Mouse (Mus musculus) retina, embryonic 14.5 days (tissue): ENCODE measurements at regions not wholly inside any gene's neighbourhood (a gene's known extent, or its start where the extent isn't known, plus 50 kb on each side); places are given as distances from the start of the nearest gene placed in this dataset.
A peak's percentile ranks its signal among the peaks of the same experiment; 100 is the strongest.

ENCODE experiments used
- DNase-seq: peaks from one replicate; pipeline ENCODE4 v3.0.0-alpha.2; 2015; ENCODE audit warnings: low spot score

DNA sequence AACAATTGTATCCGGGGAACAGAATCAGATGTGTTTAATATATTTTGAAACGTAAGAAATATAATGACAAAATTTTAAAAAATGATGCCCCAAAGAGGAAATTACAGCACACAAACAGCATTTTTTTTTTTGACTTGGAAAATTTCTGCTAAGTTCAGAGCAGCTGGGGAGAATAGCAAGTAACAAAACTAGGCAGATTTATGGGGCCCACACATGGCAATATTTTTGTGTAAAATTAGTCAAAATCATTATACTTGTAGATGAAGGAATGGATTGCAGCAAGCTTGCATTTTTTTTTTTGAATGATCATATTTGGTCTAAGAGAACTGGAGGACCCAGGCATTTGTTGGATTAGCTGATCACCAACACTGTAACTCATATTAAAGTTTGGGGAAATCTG lies 189.4 kb downstream of the Map2k6 start:
- no peak for DNase-seq

DNA sequence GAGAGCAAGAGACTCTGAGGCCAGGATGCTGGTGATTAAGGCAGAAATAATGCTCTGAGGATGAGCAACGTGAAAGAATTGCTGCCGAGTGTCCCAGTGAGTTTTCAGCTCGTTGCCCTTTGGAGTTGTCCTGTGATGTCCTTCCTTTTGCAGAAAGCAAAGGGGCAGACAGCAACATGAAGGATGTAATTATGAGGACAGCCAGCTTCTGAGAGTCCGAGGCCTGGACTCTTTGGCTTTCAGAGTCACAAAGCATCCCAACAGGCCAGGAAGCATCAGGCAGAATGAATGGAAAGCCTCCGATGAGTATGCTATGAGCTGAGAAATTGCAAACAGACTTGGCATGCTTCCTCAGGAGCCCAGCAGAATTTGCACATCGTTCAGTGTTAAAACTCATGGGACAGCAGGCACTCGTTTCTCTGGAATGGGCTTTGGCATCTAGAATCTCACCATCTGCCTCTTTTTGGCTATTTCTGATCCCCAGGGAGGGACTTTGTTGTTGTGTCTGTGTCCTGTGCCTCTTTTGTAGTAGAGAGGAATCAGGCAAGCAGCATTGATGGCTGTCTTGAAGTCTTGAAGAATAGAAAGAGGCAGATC lies 196.4 kb downstream of the Map2k6 start:
- DNase-seq: no peak

GRCm38 (mm10) chr11:110605041-110605882 lies 206.3 kb downstream of the Map2k6 start:
- DNase-seq: no peak

- no peak for DNase-seq
Observed at GRCm38 (mm10) chr11:110609276-110609675, 210.4 kb downstream of the Map2k6 start.

GRCm38 (mm10) chr11:110610831-110611230 lies 211.9 kb downstream of the Map2k6 start:
- DNase-seq: no peak

DNA sequence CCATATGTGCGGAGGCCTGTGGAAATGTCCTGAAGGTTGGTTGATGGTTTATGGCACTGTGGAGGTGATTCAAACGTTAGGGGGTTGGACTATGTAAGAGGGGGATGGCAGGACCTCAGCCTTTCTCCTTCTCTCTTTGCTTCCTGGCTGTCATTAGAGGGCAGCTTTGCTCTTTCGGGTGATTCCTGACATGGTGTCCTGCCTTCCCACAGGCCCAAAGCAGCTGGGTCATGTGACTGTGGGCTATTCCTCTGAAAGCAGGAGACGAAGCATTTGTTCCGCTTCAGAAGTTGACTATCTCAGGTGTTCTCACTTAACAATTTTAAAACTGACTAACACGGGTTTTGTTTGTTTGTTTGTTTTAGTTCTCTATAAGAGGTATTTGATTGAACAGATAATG lies 233.1 kb downstream of the Map2k6 start:
- no peak for DNase-seq

- DNase-seq: no peak
Observed at GRCm38 (mm10) chr11:110633351-110633750, 234.4 kb downstream of the Map2k6 start.

DNA sequence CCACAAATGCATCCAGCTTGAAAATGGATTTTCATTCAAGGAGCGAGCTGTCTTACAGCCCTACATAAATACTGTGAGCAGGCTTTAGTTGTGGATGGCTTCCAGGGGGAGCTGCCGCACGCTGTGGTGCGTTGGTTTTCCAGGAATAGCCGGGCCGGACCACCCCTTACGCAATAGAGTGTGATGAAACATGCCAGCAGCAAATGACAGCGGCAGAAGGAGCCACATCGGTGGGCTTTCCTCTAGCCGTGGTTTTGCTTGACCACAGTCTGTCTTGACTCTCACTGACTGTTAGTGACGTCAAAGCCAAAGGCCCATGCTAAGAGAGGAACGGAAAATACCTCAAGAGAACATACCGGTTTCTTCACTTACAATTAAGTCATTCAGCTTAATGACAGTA lies 243.6 kb downstream of the Map2k6 start:
- no peak for DNase-seq

DNA sequence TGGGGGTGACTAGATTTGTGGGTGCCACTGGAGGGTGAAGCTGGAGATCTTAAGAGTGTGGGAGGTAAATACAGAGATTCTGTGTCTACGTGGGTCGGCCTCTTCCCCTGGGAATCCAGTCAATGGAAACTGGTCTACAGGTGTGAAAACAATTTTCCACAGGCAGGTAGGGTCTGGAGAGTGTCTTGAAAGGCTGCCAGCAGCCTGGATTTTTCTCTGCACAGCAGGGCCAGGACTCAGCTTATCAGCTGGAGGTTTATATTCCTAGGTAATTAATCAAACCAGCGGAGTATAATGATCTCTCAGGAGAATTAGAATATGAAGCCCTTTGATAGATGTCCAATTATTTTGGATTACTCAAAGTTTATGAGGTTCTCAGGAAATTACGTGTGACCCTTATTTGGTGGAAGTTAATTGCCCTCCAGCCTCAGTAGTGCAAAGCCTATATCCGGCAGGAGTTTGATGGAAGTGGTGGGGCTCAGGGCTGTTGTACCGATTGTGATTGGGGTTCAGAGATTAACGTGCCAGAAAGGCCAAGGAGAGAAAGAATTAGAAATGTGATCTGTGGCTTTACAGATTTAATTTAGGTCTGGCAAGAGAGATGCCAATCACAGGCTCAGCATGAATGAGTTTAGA lies 250.8 kb downstream of the Map2k6 start:
- DNase-seq: no peak

GRCm38 (mm10) chr11:110652068-110652467 lies 253.1 kb downstream of the Map2k6 start:
- no peak for DNase-seq

- DNase-seq: no peak
Observed at GRCm38 (mm10) chr11:110656524-110657156, 257.7 kb downstream of the Map2k6 start.

DNA sequence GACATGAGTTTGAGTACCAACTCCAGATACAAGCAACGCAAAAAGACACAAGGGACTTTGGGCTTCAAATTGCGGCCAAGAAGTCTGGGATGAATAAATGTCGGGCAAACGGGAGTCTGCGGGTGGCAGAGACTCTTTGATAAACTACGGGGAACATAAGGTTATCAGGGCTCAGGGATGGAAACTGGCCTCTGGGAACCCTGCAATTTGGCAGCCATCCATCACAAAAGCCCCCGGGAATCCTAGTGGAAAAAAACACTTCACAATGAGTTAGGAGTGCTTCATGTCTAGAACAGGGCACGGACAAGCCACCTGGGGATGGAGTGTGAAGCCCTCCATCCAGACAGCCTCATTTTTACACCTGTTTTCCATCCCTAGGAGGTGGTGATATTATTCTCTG lies 258.9 kb downstream of the Map2k6 start:
- no peak for DNase-seq

- no peak for DNase-seq
Observed at GRCm38 (mm10) chr11:110670626-110671508, 271.9 kb downstream of the Map2k6 start.

DNA sequence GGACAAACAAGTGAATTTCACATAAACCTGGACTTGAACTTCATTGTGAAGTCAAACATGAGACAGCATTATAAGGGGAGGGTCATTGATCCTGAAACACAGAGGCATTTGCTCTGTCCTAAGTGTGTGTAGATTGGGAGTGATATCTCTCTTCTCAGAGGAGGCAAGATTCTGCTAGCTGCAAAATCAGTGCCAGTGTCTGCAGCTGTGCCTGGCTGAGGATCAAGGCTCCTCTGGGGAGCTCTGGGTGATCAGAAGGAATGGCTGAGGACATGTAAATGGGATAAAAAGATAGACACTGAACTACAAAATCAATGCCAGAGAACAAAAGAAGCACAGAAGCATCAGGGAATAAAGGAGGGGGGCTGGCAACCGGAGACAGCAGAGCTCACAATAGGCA lies 274.0 kb downstream of the Map2k6 start:
- peak; percentile 7 for DNase-seq

DNA sequence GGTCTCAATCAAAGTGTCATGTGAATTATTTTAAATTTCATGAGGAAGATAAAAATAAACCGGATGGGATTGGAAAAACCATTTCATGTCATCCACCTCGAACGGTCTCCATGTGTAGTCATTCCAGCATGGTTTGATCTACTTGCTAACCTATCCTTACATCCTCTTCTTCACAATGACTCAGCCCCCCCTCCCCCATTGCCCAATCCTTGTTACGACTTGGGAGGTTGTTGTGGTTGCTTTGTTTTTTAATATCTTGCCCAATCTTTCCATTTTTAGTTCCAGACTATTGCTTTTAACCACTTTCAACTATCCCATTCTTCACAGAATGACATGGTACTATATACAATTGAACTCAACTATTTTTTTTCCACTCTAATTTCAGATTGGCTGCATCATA lies 275.0 kb upstream of the Kcnj16 start:
- no peak for DNase-seq

- DNase-seq: no peak
Observed at GRCm38 (mm10) chr11:110697067-110697466, 270.8 kb upstream of the Kcnj16 start.

DNA sequence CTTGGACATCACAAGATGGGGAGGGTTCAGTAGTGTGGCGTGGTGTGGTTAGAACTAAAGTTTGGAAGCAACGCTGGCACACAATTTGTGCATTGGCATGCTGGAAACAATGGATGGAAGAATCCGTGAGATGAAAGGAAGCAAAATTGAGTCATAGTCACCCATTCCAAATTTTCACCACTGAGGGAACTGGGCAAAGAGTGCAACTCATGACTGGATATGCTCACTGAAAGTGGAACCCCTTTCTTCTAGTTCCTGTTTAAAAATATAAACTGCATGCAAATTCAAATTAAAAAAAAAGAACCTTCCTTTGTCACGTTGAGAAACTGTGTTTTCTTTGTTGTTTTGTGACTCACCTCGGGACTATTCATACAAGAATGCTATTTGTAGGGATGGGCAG lies 269.5 kb upstream of the Kcnj16 start:
- DNase-seq: no peak

DNA sequence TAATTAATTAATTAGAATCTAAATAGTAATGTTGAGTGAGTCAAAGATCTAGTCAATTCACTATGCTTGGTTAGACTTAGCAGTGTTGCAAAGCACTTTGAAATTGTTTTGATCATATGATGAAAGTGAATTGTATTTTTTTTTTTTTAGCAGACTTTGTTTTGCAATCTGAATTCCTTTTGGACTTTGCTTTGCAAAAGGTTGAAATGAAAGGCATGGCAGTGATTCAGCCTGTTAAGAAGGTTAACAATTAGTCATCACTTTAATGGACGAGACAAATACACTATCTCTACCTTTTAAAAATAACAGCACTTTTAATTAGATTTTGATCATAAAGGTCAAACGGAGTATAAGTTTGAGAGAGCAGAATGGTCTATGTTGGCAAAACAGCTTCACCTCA lies 266.9 kb upstream of the Kcnj16 start:
- DNase-seq: no peak

DNA sequence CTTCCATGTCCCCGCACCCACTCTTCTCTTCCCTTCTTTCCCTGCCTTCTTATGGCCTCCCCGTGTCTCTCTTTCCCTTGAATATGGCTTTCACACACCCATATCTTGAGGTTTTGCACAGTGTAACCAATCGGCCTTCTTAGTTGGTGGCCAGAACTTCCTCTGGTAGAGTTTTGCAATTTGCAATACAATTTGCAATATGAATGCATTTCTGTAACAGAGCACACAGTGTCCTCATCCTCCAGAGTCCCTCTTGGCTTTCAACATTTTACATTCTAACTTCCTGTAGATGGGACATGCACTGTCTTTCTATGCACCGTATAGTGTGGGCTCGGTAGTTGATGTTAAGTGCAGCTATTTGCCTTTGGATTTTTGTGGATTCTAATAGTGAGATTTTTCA lies 265.7 kb upstream of the Kcnj16 start:
- no peak for DNase-seq

DNA sequence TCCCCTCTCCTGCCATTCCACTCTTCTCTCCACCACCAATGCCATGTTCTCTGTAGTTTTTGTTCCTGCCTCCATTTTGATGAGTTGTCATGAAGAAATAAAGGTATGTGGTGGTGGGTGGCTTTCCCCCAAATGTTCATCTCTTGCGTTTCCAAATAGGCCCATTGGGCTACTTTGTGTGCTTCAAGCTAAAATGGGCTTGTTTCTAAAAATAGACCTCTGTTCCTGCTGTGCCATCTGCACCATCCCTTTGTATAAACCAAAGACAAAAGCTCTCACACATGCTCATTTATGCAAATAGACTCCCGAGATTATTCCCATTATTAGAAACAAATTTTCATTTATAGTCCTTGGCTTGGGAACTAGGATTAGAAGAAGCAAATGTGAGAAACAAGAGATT lies 264.3 kb upstream of the Kcnj16 start:
- DNase-seq: no peak

DNA sequence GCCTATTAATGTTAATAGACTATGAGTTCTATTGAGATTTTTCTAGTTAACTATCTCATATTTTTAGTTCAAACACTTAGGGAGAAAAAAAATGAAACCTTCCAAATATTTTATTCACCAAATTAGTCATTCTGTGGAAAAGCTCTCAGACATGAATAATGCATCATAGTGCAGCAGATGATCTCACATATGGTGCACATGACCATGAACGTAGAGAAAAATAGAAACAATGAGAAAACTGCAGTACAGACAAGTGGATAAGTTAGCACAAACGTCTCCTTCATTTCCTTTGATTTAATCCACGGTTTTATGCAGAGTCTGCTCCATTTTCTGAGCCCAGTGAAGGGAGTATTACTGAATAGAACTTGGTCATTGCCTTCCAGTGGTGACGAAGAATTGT lies 260.5 kb upstream of the Kcnj16 start:
- DNase-seq: no peak

DNA sequence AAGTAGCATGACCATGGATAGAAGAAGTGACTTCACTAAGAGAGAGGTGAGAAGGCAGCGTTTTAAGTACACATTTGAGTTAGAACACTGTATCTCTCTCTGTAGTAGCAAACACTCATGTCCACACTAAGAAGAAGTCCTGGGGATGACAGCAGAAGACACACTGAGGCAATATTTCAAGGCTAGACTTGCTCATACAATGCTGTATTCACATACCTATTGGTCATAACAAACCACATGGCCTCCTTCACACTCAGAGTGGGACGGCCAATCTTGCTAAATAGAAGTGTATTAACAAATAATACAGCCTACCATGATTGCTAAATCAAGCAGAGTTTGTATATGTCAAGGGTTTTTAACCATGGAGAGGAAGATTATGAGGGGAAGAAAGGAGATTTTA lies 252.5 kb upstream of the Kcnj16 start:
- no peak for DNase-seq
